Mouse (Mus musculus) brain, embryonic 18.5 days (tissue): ENCODE data around the gene Pnpla6.

ENCODE experiments used
- DNase-seq: peaks from one replicate; pipeline ENCODE4 v3.0.0-alpha.2; 2012; ENCODE audit warnings: low read depth, low spot score

Pnpla6 gene

DNA sequence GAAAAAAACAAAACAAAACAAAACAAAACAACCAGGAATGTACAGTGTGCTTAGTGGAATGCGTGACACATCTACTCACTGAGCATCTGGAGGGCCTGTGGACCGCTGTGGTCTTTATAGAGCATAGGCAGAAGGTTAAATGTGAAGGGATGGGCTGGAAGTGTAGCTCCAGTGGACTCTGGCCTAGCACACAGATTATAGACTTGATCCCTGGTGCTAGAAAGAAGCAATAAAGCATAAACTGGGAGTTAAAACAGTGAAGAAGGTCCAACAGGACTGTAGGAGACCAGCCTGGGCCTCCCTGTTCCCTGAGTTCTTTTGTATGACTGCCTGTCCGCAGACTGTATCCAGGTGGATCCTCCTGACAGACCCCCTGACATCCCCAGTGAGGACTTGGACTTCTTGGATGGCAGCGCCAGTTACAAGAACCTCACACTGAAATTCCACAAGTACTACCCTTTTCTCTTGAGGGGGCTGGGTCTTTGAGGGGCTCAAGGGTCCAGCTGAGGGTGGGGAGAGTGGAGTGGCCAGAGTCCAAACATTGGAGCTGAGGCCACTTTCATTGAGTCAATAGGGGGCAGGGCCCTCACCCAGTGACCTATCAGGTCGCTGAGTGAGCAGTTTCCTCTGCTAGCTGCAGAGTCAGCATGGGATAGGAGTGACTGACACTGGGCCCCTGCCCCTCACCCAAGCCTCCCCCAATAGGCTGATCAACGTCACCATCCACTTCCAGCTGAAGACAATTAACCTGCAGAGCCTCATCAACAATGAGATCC is 7.0 kb upstream of the Pnpla6 start:
- DNase-seq = no peak

- no peak for DNase-seq
These were observed 420 bp upstream of the Pnpla6 start for GRCm38 (mm10) chr8:3514681-3515247.

DNA sequence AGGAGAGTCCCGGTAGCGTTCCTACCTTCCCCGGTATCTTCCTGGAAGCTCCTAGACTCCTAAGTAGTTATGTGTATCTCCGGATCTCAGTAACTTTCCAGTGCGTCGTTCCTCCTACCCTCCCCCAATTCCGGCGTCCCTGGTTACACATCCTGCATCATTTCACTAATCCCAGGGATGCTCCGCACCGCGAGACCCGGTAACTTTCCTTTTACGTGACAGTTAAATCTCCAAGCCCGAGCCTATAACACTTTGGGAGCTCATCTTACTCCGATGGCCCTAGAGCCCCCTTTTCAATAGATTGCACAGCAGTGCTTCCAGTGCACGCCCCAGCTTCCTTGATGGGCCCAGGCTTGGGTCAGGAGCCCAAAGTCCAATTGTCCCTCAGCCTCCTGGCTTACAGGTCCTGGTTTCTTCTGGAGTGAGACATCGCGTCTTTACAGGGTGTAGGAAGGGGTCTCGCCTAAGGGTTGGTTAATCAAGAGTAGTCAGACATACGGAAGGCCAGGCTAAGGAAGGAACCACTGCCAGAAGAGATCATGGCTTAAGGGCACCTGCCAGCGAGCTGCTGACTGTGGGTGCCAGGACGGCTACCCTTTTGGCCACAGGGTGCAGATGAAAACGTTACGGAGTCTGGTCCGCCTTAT is 710 bp downstream of the Pnpla6 start:
- no peak for DNase-seq

DNA sequence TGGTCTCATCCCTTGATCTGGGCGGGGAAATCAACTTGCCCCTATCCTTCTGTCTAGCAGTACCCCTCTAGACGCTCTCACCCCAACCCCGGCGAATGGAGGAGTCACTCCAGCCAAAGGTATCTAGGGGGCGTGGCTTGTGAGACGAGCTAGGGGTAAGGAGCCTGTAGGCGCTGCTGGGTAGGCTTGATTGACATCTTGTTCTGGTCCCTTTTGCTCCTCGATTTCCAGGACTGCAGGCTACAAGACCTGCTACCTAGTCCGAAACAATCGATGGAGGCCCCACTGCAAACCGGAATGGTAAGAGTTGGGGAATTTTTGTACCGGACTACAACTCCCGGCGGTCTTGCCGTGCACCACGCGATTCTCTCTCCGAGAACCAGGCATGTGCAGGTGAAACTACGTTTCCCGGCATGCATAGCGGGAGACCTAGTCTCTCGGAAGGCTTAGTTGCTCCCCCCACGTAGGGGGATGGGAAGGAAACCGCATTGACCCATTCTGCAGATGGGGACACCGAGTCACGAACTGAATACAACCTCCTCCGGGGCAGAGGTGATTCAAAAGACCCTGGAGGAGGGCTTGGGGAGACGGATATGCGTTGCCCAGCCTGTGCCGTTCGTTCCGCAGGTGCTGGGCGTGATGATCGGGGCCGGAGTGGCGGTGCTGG is 1.4 kb downstream of the Pnpla6 start:
- DNase-seq = peak; percentile 90

- DNase-seq = no peak
These were observed 1.9 kb downstream of the Pnpla6 start for GRCm38 (mm10) chr8:3517117-3517495.

DNA sequence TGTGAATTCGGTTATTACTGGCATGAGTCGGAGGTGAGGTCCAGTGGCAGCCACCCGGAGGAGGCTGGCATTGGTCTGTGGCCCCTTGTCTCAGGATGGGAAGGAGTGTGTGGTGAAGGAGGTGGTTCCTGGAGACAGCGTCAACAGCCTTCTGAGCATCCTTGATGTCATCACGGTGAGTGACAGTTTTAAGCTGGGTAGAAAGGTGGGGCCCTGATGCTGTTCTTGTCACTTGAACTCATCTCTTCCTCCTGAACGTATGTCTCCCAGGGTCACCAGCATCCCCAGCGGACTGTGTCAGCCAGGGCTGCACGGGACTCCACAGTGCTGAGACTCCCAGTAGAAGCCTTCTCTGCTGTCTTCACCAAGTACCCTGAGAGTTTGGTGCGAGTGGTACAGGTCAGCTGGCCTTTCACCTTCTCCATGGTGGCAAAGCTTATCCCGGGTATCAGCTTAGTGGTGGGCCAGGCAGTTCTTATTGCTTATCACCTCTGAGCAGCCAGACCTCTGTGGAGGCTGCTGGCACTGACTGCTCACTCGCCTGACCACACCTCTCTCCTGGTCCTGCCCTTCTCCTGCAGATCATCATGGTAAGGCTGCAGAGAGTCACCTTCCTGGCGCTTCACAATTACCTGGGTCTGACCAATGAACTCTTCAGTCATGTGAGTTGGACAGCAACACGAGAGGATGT is 7.0 kb downstream of the Pnpla6 start:
- no peak for DNase-seq

GRCm38 (mm10) chr8:3530816-3531215 is 15.6 kb downstream of the Pnpla6 start:
- no peak for DNase-seq

GRCm38 (mm10) chr8:3531936-3532335 is 16.8 kb downstream of the Pnpla6 start:
- no peak for DNase-seq

DNA sequence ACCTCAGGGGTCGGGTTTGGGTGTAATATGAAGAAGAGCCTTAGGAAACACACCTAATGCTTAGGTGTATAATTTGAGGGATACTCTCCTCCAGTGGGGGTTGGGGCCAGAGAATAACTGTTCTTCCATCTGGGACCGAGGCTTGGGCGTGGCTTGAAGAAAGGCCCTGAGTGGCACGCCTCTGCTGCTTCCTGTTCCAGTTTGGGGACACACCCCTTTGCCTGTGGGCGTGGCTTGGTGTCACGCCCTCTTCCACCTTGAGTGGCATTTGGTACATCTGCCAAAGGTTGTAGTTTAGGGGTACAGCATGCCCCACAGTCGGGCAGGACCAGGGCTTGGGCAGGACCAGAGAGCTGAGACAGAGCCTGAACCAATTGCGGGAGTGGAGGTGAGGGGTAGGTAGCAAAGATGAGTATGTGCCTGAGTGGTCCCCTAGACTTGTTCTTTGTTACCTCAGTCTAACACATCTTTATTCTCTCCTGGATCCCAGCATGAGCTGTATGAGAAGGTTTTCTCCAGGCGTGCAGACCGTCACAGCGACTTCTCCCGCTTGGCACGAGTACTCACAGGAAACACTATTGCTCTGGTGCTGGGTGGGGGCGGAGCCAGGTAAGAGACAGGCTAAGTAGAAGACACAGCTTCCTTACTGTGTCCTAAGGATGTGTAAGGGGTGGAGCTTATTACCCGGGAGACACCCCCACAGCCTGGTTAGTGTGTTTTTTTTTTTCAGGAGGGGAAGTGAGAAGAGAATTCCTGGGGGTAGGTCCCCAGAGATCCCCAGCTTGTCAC is 21.1 kb downstream of the Pnpla6 start:
- no peak for DNase-seq

DNA sequence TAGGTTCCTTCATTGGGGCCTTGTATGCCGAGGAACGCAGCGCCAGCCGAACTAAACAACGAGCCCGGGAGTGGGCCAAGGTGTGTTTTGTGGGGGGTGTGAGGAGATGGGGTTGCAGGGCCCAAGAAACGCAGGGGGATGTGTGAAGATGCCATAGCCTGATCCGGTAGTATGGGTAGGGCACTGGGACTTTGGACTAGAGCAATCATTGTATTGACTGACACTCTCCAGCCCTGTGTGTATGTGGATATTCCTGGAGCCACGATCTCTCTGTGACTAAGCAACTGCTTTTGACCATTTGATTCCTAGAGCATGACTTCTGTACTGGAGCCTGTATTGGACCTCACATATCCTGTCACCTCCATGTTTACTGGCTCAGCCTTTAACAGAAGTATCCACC is 21.8 kb downstream of the Pnpla6 start:
- no peak for DNase-seq

- DNase-seq = no peak
These were observed 22.5 kb downstream of the Pnpla6 start for GRCm38 (mm10) chr8:3537666-3538065.

DNA sequence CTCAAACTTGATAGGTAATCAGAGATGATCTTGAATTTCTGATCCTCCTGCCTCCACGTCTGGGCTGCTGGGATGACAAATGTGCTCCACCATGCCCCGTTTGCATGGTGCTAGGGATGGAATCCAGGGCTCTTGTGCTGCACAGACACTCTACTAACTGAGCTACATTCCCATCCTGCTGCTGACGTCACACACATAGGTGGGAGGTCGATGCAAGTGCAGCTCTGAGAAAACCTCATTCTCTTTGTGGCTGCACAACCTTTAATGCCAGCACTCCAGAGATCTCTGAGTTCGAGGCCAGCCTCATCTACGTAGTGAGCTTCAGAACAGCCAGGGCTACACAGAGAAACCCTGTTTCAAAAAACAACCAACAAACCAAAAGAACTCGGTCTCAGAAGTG is 24.0 kb downstream of the Pnpla6 start:
- DNase-seq = no peak

- no peak for DNase-seq
These were observed 24.9 kb downstream of the Pnpla6 start for GRCm38 (mm10) chr8:3540076-3540475.

GRCm38 (mm10) chr8:3546511-3546910 is 31.3 kb downstream of the Pnpla6 start:
- no peak for DNase-seq

GRCm38 (mm10) chr8:3552240-3552639 is 37.1 kb downstream of the Pnpla6 start:
- DNase-seq = no peak

- DNase-seq = no peak
These were observed 40.9 kb downstream of the Pnpla6 start for GRCm38 (mm10) chr8:3556114-3556513.

DNA sequence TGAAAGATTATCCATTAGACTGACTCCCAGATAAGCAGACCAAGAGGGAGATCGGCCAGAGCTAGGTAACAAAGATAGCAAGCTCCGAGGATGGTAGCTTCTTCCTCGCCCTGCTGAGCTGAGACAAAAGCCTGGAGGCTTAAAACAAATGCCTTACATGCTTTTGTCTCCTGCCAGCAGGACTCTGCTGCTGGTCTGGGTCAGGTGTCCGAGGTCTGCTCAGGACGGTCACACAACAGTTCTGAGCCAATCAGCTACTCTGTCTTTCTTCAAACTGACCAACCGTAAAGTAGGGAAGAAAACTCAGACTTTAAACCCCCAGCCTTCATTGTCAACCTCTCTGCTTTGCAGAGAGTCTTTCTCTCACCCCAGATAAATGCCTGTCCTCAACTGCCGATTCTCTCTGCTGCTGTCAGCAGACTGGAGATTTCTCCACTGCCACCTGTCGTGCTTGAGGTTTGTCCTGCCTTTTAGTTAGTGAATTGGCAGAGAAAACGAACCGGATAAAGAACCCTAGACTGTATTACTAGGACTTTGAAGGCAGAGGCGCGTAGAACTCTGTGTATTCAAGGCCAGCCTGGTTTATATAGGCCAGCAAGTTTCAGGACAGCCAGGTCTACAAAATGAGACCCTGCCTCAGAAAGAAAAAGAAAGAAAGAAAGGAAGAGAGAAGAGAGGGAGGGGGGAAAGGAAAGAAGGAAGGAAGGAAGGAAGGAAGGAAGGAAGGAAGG is 52.6 kb downstream of the Pnpla6 start, which contains the start of gene C330021F23Rik:
TSS of gene C330021F23Rik (plus strand) at position 350 of the 731 bp plus-strand sequence.
- no peak for DNase-seq

DNA sequence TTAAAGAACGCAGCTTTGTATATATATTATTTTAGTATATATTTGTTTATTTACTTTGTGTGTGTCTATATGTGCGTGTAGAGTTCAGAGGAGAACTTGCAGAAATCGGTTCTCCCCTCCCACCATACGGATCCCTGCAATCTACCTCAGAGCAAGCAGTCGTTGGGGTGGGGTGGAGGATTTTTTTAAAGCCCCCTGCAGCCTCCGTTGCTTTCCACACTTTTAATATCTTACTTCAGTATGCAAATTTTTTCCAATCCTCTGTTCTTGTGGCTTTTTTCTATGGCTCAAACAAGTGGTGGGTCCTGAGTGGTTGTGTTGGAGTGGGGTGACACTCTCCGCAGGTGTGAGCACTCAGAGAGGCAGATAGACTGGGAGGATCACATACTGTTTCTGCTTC is 53.2 kb downstream of the Pnpla6 start:
- DNase-seq = no peak

DNA sequence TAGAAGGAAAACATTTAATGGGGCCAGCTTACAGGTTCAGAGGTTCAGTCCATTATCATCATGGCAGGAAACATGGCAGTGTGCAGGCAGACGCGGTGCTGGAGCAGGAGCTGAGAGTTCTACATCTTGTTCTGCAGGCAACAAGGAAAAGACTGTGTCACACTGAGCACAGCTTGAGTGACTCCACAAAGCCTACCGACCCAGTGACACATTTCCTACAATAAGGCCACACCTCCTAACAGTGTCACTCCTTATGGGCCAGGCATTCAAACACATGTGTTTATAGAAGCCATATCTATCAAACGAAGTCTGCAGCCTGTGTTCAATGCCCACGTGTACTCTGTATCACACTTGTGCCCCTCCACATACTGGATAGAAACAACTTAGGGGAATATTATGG is 54.6 kb downstream of the Pnpla6 start:
- no peak for DNase-seq

DNA sequence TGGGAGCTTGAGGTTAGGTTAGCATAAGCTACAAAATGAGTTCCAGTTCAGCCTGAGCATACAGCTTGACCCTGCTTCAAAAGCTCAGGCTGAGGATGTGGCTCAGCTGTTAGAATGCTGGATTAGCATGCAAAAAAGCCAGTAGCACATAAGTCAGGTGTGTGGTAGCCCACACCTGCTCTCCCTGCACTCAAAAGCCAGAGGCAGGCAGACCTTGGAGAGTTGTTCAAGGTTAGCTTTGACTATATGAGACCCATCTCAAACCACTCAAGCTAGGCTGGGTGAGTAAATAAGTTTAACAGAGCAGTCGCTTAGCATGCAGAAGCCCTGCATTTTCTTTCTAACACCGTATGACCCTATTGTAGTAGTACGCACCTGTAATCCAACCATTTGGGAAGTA is 59.4 kb downstream of the Pnpla6 start:
- no peak for DNase-seq
